Mouse (Mus musculus) right cerebral cortex, postnatal 10 days (tissue): ENCODE data around the gene Ncam1.

ENCODE experiments used
- DNase-seq, 2 experiments: peaks; one replicate each; pipeline ENCODE4 v3.0.0; 2021; ENCODE audit warnings: low spot score in 2 of 2

Ncam1 gene

GRCm38 (mm10) chr9:49798806-49799205 is at the start of gene Ncam1:
Gene Ncam1 (minus strand): TSS chr9:49798925.
- peak; percentile 98 for DNase-seq

- no peak for DNase-seq
Observed at GRCm38 (mm10) chr9:49834013-49834412, 35.3 kb upstream of the Ncam1 start.

- DNase-seq = no peak
Observed at GRCm38 (mm10) chr9:49827671-49828070, 28.9 kb upstream of the Ncam1 start.

GRCm38 (mm10) chr9:49816115-49816650 is 17.5 kb upstream of the Ncam1 start:
- no peak for DNase-seq

- no peak for DNase-seq
Observed at GRCm38 (mm10) chr9:49814442-49814841, 15.7 kb upstream of the Ncam1 start.

- DNase-seq = no peak
Observed at GRCm38 (mm10) chr9:49803222-49803621, 4.5 kb upstream of the Ncam1 start.

GRCm38 (mm10) chr9:49797821-49798571 is 729 bp downstream of the Ncam1 start:
- DNase-seq = peak; percentile 88 to 90

GRCm38 (mm10) chr9:49797508-49797820 is 1.3 kb downstream of the Ncam1 start:
- no peak for DNase-seq

GRCm38 (mm10) chr9:49796618-49797507 is 1.9 kb downstream of the Ncam1 start:
- DNase-seq = peak; percentile 90 to 92

- no peak for DNase-seq
Observed at GRCm38 (mm10) chr9:49795881-49796280, 2.8 kb downstream of the Ncam1 start.

- DNase-seq = no peak
Observed at GRCm38 (mm10) chr9:49793987-49794550, 4.7 kb downstream of the Ncam1 start.

- DNase-seq = peak; percentile 44
Observed at GRCm38 (mm10) chr9:49793241-49793640, 5.5 kb downstream of the Ncam1 start.

GRCm38 (mm10) chr9:49792646-49793045 is 6.1 kb downstream of the Ncam1 start:
- no peak for DNase-seq

- peak in 1 of 2 experiments; percentile 31 for DNase-seq
Observed at GRCm38 (mm10) chr9:49781016-49781772, 17.5 kb downstream of the Ncam1 start.

- DNase-seq = no peak
Observed at GRCm38 (mm10) chr9:49777015-49777637, 21.6 kb downstream of the Ncam1 start.

GRCm38 (mm10) chr9:49766634-49767033 is 32.1 kb downstream of the Ncam1 start:
- no peak for DNase-seq

GRCm38 (mm10) chr9:49760571-49760970 is 38.2 kb downstream of the Ncam1 start:
- no peak for DNase-seq

- DNase-seq = peak; percentile 68 to 70
Observed at GRCm38 (mm10) chr9:49758436-49758835, 40.3 kb downstream of the Ncam1 start.

- peak in 1 of 2 experiments; percentile 43 for DNase-seq
Observed at GRCm38 (mm10) chr9:49757986-49758385, 40.7 kb downstream of the Ncam1 start.

GRCm38 (mm10) chr9:49757582-49757981 is 41.1 kb downstream of the Ncam1 start:
- no peak for DNase-seq

GRCm38 (mm10) chr9:49756725-49757124 is 42.0 kb downstream of the Ncam1 start:
- DNase-seq = no peak
